Mouse (Mus musculus) left cerebral cortex, postnatal 14 days (tissue): ENCODE measurements around the gene Pyroxd2. TPM values are rescaled to one million over a fixed set of nuclear protein-coding genes. Genes with fewer than 3 reads are reported as not detected.
"Not testable (repeated sequence)": the region's sequence is repeated elsewhere in the genome, so short reads cannot be mapped to it uniquely, and the experiment has no call there.

Experiments
- DNase-seq, 2 experiments: peaks; one replicate each; pipeline ENCODE4 v3.0.0; 2021 to 2022; ENCODE audit warnings: low spot score in 2 of 2, mixed read lengths in 1 of 2
- intact Hi-C: fragments of 180-260 bp; cut with DNase I; formaldehyde crosslinking; loops from one replicate; pipeline ENCODE4 v1.15.1; 2025
- total RNA-seq, 2 experiments: library from RNA; stranded (reverse); gene quantifications; 2 replicates each; pipeline ENCODE4 v1.2.3; 2021

Pyroxd2 gene
- total RNA-seq, 2 experiments from 2014 or later = 2.8 to 2.9 TPM

- no peak for DNase-seq
- intact Hi-C loops = no loop called here
Measured at GRCm38 (mm10) chr19:42716507-42716906, 36.1 kb downstream of the Pyroxd2 start.

- intact Hi-C loops = no loop called here
- DNase-seq = no peak
Measured at GRCm38 (mm10) chr19:42713770-42714169, 38.8 kb downstream of the Pyroxd2 start.

- intact Hi-C loops = no loop called here
- DNase-seq = no peak
Measured at GRCm38 (mm10) chr19:42699426-42699825, 53.1 kb downstream of the Pyroxd2 start.

- DNase-seq = no peak
- intact Hi-C loops = no loop called here
Measured at GRCm38 (mm10) chr19:42698576-42698975, 54.0 kb downstream of the Pyroxd2 start.

- DNase-seq = no peak
- intact Hi-C loops = no loop called here
Measured at GRCm38 (mm10) chr19:42697336-42697735, 55.2 kb downstream of the Pyroxd2 start.

- intact Hi-C loops = no loop called here
- no peak for DNase-seq
Measured at GRCm38 (mm10) chr19:42690256-42690655, 62.3 kb downstream of the Pyroxd2 start.

- intact Hi-C loops = no loop called here
Measured at GRCm38 (mm10) chr19:42689786-42690185, 62.8 kb downstream of the Pyroxd2 start.

GRCm38 (mm10) chr19:42689321-42689720 is 63.3 kb downstream of the Pyroxd2 start:
- DNase-seq = peak; percentile 53 to 60
- intact Hi-C loops = no loop called here

More at GRCm38 (mm10) chr19:42689786-42690185, 62.8 kb downstream of the Pyroxd2 start:
- DNase-seq = no peak

- DNase-seq, intact Hi-C loops: not testable (repeated sequence)
Measured at GRCm38 (mm10) chr19:42682776-42683175, 69.8 kb downstream of the Pyroxd2 start.

GRCm38 (mm10) chr19:42678191-42678590 is 74.4 kb downstream of the Pyroxd2 start:
- no peak for DNase-seq
- intact Hi-C loops = no loop called here

GRCm38 (mm10) chr19:42677452-42677851 is 75.1 kb downstream of the Pyroxd2 start:
- no peak for DNase-seq
- intact Hi-C loops = no loop called here

- intact Hi-C loops = no loop called here
- DNase-seq = no peak
Measured at GRCm38 (mm10) chr19:42676931-42677330, 75.6 kb downstream of the Pyroxd2 start.

Other genes starting within 250 kb of the Pyroxd2 start
- gene R3hcc1l, start 234.0 kb downstream of the Pyroxd2 start, total RNA-seq = 10 to 100 TPM; 14.1 to 15.1 TPM
- gene Loxl4, start 140.0 kb downstream of the Pyroxd2 start, total RNA-seq = under 1 TPM in 1 of 2 experiments, not detected in 1; 0.30 TPM
- gene Hps1, start 27.2 kb upstream of the Pyroxd2 start, total RNA-seq = 10 to 100 TPM in 1 of 2 experiments, 1 to 10 TPM in 1; 9.4 to 11.1 TPM